Mouse (Mus musculus) CD4-positive, CD25-positive, alpha-beta regulatory T cell, adult 4 months (primary cell): ENCODE measurements around the gene G0s2. TPM values are rescaled to one million over a fixed set of nuclear protein-coding genes. Genes with fewer than 3 reads are reported as not detected.

Source experiments
- ATAC-seq: one replicate; pipeline ENCODE4 v1.8.0; 2017
- polyA plus RNA-seq, 2 experiments: library from polyadenylated mRNA; unstranded; fragments of 100-300 nt; shearing (Covaris generic); gene quantifications; one replicate each; pipeline ENCODE4 v1.2.1; 2017

Gene G0s2
- polyA plus RNA-seq, result 1 to 10 TPM; 1.1 to 1.5 TPM

- ATAC-seq, result peak; percentile 68
Measured at GRCm38 (mm10) chr1:193272916-193273601, at the start of gene G0s2. G0s2 (minus strand) TSS chr1:193273217.

- no peak for ATAC-seq
Measured at GRCm38 (mm10) chr1:193320398-193320797, 47.4 kb upstream of the G0s2 start.

DNA sequence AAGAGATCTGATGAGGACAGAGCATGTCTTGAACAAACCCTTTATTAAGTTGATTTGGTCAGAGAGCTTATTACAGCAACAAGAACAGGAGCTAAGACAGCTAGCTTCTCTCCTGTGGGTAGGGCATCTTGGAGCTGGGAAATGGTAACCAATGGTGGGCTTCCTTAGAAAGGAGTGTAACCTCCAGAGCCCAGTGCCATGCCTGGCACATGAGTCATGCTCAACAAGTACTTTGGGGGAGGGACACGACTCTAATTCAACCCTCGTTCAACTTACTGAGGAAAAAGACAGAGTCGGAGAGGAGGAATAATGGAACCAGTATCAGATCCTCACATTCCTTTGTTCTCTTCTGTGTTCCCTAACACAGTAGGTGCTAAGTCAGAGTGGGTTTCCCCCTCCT is 46.7 kb upstream of the G0s2 start:
- no peak for ATAC-seq

DNA sequence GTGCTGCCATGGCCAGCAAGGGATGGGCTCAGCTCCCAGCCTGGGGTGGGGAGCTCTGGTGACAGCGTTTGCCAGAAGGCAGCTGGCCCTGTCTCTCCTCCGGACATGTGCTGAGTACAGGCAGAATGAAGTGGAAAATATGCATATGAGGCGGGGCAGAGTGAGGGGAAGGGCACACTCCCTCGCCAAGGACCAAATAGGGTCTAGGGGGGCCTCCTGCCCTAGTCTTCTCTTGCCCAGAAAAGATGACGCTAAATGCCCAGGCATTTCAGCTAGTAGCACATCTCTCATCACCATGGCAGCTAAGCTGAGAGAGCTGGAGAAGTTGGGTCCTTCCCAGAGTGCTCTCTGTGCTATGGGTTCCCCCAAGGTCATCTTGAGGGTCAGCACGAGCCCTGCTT is 44.1 kb upstream of the G0s2 start:
- ATAC-seq, result no peak

GRCm38 (mm10) chr1:193316358-193316750 is 43.3 kb upstream of the G0s2 start:
- no peak for ATAC-seq

- ATAC-seq, result no peak
Measured at GRCm38 (mm10) chr1:193315705-193316357, 42.8 kb upstream of the G0s2 start.

- no peak for ATAC-seq
Measured at GRCm38 (mm10) chr1:193311596-193311995, 38.6 kb upstream of the G0s2 start.

DNA sequence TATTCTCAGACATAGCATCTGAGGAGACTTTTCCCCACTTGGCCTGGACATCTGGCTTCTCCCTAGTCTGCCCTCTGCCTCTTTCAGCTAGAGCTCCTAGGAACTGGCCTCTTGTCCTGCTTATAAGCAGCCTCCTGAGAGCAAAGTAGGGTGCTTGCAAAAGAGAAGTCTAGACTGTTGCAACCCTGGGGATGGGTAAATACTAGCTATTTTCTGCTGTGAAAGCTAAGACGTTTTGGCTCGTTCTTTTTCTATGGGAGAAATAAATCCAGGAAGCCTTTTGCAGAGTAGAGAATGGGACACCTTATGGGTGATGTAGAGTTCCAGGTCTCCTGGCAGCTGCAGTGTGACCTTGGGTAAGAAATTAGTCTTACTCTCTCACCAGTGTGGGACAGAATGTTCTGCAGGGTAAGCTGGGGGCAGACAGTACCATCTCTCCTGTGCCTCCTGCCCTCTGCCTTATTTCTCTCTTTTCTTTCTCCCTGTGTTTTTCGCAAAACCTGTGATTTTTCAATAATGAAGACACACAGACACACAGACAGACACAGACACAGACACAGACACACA is 37.6 kb upstream of the G0s2 start:
- ATAC-seq, result no peak

- ATAC-seq, result no peak
Measured at GRCm38 (mm10) chr1:193309785-193310518, 36.9 kb upstream of the G0s2 start.

- no peak for ATAC-seq
Measured at GRCm38 (mm10) chr1:193306832-193307231, 33.8 kb upstream of the G0s2 start.

DNA sequence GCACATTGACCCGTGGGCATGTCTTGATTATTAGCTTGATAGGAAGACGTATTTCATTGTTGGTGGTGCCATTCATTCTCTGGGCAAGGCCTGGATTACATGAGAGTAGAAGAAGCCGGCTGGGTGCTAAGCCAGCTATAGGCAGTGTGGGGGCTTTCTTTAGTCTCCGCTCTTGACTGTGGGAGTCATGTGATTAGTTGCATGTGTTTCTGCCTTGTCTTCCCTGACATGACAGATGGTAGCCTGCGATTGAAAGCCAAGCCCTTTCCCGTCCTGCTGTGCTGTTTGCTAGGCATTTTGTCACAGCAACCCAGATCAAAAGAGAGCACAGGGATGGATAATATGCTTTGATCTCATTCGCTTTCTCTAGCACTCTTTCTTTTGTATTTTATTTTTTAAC is 32.4 kb upstream of the G0s2 start:
- no peak for ATAC-seq

- no peak for ATAC-seq
Measured at GRCm38 (mm10) chr1:193303096-193303495, 30.1 kb upstream of the G0s2 start.

- no peak for ATAC-seq
Measured at GRCm38 (mm10) chr1:193302093-193302405, 29.0 kb upstream of the G0s2 start.

DNA sequence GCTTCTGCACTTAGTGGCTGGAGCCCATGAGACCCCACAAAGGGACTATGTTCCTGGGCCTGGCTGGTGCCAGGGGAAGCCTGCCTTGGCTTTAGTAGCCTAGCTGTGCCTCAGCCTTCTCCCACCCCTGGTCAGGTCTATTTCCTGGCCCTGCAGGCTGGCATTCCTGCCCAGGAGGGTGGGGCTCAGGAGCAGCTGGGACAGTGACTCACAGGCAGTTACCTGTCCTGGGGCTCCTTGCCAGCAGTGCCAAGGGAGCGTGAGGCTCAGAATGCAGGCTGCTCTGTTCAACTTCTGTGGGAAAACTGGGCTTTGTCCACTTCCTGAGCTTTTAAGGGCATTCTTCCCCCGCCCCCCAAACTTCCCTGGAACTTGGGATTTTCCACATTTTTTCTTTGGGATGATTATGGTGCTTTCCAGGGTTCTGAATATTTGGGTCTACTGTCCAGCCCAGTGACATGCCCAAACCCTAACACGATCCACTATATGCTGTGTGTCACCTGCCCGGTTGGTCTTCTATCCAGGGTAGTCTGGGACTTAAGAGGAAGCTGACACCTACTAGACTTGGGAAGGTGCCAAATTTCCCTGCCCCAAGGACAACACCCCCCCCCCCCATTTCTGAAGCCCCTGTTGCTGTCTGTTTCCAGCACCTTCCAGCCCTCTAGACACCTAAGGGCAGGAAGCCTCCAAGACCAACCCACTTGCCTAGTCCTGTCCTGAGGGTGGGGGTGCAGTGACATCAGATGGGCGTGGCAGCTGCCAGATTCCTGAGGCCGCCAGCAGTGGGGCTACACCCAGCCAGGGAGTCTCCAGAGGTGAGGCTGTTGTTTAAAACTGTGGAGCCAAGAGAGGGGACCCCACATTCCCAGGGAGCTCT is 28.4 kb upstream of the G0s2 start:
- ATAC-seq, result no peak

DNA sequence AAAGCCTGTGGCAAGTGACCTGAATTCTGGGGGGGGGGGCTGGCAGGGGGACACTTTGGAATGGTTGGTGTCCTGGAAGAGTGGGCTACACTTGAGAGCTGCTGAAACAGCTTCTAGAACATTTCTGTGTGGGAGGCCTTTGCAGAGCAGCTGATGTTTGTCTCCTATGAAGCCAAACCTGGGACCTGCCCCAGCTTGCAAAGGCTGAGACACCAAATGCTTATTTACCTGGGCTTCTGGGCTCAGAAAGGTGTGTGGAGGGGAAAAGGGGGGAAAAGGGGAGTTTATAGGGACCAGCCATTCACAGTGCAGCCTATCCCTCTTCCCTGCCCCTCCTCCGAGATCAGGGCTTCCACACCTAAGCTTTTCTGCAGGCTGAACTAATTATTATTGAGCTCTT is 27.0 kb upstream of the G0s2 start:
- no peak for ATAC-seq

DNA sequence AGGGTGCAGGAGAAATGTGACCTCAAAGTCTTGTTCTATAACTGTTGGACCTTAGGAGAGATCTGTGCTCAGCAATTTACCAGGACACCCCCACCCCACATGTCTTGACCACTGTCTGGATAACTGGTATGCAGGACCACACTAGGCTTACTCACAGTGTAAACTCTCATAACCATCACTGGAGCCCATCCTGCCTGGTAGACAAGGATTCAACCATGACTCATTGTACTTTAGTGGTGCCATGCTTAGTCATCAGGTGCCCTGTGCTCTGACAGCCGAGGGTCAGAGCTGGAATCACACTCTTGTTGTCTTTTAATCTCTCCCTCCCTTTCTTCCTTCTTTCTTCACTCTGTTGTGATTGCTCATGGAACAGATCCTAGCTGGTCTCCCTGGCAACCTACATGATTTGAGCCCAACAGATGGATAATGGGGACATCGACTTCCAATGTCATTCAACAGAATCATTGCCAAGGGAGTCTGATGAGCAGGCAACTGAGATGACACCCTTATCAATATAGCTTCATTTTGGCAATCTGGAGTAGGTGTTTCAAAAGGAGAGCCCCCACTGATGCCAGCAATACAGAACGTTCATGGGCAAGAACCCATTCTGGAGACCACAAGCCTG is 25.2 kb upstream of the G0s2 start:
- ATAC-seq, result no peak

DNA sequence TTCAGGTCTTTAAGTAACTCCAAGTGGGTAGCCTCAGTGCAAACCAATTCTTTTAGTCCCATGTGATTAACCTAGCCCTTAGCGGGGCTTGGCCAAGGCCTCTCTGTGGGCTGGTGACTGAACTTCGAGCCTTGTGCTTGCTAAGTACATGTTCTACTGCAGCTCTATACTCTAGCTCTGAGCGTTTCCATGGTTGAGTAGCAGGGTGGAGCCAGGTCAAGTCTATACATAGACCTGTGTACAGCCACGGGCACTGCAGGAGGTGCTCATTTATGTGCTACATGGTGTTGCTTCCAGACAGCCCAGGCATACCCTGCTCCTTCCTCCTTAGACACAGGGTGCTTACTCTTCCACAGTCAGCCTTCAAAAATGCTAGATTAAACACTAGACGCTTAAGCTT is 22.9 kb upstream of the G0s2 start:
- no peak for ATAC-seq

DNA sequence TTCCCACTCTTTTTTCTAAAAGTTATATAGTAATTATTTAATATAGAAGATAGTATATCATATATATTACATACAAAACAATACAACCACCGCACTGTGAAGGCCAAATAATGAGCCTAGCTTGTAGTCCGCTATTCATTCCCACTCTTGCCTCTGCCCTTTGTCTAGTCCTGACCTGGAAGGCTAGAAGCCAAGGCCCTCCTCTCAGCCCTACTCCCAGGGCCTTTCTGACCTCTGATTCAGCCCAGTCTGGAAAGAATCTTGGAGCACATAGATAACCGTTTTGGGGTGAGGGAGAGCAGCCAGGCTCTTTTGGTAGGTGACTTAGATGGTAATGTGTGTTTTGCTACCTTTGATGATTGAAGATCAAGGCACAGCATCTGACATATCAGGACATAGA is 20.9 kb upstream of the G0s2 start:
- no peak for ATAC-seq

- ATAC-seq, result no peak
Measured at GRCm38 (mm10) chr1:193293039-193293438, 20.0 kb upstream of the G0s2 start.

DNA sequence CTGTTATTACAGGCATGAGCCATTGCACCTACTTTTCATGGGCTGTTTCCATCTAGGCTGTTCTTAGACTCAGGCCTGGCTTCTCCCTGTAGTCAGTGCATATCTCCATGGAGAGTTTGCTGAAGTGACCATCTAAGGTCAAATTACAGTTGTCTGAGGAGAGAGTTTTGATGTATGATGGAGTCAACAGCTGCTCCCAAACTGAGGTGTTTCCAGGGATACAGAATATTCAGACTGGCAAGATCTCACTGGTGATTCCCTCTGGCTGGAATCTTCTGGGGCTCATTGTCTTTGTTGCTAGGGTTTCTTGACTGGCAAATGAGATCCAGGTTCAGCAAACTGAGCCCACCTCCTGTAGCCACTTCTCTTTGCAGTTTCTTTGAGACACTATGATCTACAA is 17.7 kb upstream of the G0s2 start:
- no peak for ATAC-seq

GRCm38 (mm10) chr1:193289914-193290313 is 16.9 kb upstream of the G0s2 start:
- no peak for ATAC-seq

- ATAC-seq, result no peak
Measured at GRCm38 (mm10) chr1:193289076-193289475, 16.1 kb upstream of the G0s2 start.
